Mouse (Mus musculus): ENCODE data around the gene Icam4. TPM values are rescaled to one million over a fixed set of nuclear protein-coding genes. Genes with fewer than 3 reads are reported as not detected.
A peak's percentile ranks its signal among the peaks of the same experiment; 100 is the strongest.
"Not testable (repeated sequence)": the region's sequence is repeated elsewhere in the genome, so short reads cannot be mapped to it uniquely, and the experiment has no call there.

Gene Icam4
- polyA plus RNA-seq, 1 experiment from 2014 or later, result 1.9 TPM

DNA sequence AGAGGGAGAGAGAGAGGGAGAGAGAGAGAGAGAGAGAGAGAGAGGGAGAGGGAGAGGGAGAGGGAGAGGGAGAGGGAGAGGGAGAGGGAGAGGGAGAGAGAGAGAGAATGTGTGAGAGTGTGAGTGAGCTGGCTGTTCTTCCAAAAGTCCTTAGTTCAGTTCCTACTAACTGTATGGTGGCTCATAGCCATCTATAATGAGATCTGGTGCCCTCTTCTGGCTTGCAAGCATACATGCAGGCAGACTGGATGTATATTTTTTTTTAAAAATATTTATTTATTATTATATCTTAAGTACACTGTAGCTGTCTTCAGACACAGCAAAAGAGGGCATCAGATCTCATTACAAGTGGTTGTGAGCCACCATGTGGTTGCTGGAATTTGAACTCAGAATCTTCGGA is 30.8 kb upstream of the Icam4 start:
- not testable (repeated sequence) for H3K27me3 ChIP-seq; H3K4me1 ChIP-seq (replicated peaks); H3K4me2 ChIP-seq; H3K9ac ChIP-seq; H3K9me3 ChIP-seq (replicated peaks); H3K27ac ChIP-seq; H3K36me3 ChIP-seq; H3K4me3 ChIP-seq; ATAC-seq (replicated peaks; ENCODE audit: insufficient number of reproducible peaks, insufficient read depth, low FRiP score, low read depth)
- 60% methylated on average over 1 of the region's 1 CpGs for WGBS

GRCm38 (mm10) chr9:21000811-21001210 is 28.4 kb upstream of the Icam4 start:
- H3K27me3 ChIP-seq, result no peaks in the 10 kb centered on the region
- no peak overlapping the region for H3K27ac ChIP-seq
- no peak overlapping the region for H3K4me3 ChIP-seq
- 0 out of 2 replicates have a peak overlapping the region, but pooled peaks have one; percentile 12 for H3K9ac ChIP-seq
- H3K4me2 ChIP-seq, result no peak overlapping the region
- no peak for ATAC-seq (replicated peaks; ENCODE audit: insufficient number of reproducible peaks, insufficient read depth, low FRiP score, low read depth)
- no peaks in the 10 kb centered on the region for H3K9me3 ChIP-seq (replicated peaks)
- peaks cover 12% of the 10 kb centered on the region; the same call in 1 of the 2 replicates for H3K36me3 ChIP-seq
- peaks cover 9% of the 10 kb centered on the region for H3K4me1 ChIP-seq (replicated peaks)

DNA sequence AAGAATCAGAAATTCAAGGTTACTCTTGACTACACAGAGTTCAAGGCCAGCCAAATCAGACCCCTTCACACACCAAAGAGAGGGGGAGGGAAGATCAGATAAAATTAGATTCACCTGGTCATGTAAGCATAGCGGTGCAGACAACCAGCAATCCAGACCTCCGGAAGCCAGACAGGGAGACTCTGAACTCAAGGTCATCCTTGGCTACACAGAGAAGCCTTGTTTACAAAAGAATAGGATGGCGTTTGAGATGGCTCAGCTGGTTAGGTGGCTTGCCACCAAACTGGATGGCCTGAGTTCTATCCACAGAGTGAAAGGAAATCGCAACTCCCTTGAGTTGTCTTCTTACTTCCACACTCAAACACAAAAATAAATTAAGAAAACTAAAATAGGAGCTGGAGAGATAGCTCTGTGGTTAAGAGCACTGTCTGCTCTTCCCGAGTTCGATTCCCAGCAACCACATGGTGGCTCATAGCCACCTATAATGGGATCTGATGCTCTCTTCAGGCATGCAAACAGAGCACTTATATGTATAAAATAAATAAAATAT is 27.4 kb upstream of the Icam4 start:
- Histone ChIP-seq H3K9me3 (replicated peaks) (no peaks in the 10 kb centered on the region), H3K9ac (no peak overlapping the region), H3K4me3 (no peak overlapping the region), H3K27me3 (no peaks in the 10 kb centered on the region), H3K27ac (no peak overlapping the region), H3K36me3 (peaks cover 20% of the 10 kb centered on the region), H3K4me2 (peak overlapping the region; percentile 88; the same call in 1 of the 2 replicates), H3K4me1 (replicated peaks) (peaks cover 9% of the 10 kb centered on the region)
- WGBS, result 67% methylated on average over 6 of the region's 6 CpGs
- no peak for ATAC-seq (replicated peaks; ENCODE audit: insufficient number of reproducible peaks, insufficient read depth, low FRiP score, low read depth)

- Histone ChIP-seq H3K4me1 (replicated peaks) (peaks cover 9% of the 10 kb centered on the region), H3K36me3 (peaks cover 25% of the 10 kb centered on the region), H3K27me3 (no peaks in the 10 kb centered on the region), H3K9ac (peak overlapping the region; percentile 86), H3K27ac (peak overlapping the region; percentile 90), H3K4me2 (peak overlapping the region; percentile 88), H3K4me3 (peak overlapping the region; percentile 98), H3K9me3 (replicated peaks) (no peaks in the 10 kb centered on the region)
- 10% methylated on average over 7 of the region's 7 CpGs for WGBS
- 0 out of 2 replicates have a peak, but pooled peaks have one; percentile 3 for ATAC-seq (replicated peaks; ENCODE audit: insufficient number of reproducible peaks, insufficient read depth, low FRiP score, low read depth)
These were observed 26.9 kb upstream of the Icam4 start for GRCm38 (mm10) chr9:21002270-21002626.

DNA sequence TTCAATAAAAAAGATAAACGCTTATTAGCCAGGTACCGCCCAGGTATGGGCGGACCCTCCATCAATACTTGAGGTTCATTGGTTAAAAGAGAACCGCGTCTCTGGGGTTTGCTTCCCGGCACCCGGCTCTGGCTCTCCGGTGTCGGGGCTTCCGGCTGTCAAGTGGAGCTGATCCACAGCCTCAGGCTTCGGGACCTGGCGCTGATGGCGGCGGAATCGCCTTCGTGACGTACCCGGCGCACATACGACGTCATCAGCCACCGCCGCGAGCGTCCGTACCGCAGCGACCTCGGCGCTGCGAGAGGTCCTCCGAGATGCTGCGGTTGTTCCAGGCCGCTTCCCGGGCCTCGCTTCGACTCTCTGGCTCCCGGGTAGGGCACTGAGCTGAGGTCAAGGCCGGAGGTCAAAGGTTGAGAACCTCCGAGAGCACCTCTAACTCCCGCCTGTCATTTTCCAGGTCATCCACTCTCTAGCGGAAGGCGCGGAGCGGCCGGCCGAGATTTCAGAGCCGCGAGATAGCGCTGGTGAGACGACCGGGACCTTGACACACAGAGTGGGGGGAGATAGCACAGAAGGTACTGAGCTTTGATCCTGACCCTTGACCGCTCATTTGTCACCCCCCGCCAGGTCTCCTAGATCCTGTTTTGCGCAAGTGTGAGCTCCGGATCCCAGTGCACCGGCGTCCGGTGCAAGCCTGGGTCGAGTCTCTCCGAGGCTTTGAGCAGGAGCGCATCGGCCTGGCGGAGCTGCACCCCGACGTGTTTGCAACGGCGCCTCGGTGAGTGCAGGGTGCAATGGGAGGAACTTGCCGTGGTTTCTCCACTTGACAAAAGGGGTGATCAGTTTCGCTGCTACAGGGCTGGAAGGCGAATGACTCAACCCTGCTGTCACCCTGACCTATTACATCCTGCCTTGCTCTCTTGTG is 26.3 kb upstream of the Icam4 start, which contains the start of gene Mrpl4:
Gene Mrpl4 (plus strand): TSS at position 112 of the 925 bp plus-strand sequence.
- ATAC-seq (replicated peaks; ENCODE audit: insufficient number of reproducible peaks, insufficient read depth, low FRiP score, low read depth), result peak; percentile 80
- Histone ChIP-seq H3K4me1 (replicated peaks) (peaks cover 9% of the 10 kb centered on the region), H3K27ac (peak within 1 kb of the TSS; percentile 90), H3K9me3 (replicated peaks) (no peaks in the 10 kb centered on the region), H3K27me3 (no peaks in the 10 kb centered on the region), H3K36me3 (peaks cover 32% of the 10 kb centered on the region), H3K4me3 (peak within 1 kb of the TSS; percentile 98), H3K9ac (peak within 1 kb of the TSS; percentile 86), H3K4me2 (peak within 1 kb of the TSS; percentile 88)
- under 1% methylated on average over 72 of the region's 72 CpGs for WGBS

GRCm38 (mm10) chr9:21007313-21007952 is 21.7 kb upstream of the Icam4 start:
- H3K27ac ChIP-seq, result no peak overlapping the region
- no peaks in the 10 kb centered on the region for H3K9me3 ChIP-seq (replicated peaks)
- no peak overlapping the region for H3K9ac ChIP-seq
- H3K4me3 ChIP-seq, result no peak overlapping the region
- peaks cover 11% of the 10 kb centered on the region for H3K4me1 ChIP-seq (replicated peaks)
- no peak for ATAC-seq (replicated peaks; ENCODE audit: insufficient number of reproducible peaks, insufficient read depth, low FRiP score, low read depth)
- H3K27me3 ChIP-seq, result no peaks in the 10 kb centered on the region
- H3K4me2 ChIP-seq, result no peak overlapping the region
- WGBS, result 92% methylated on average over 10 of the region's 10 CpGs
- H3K36me3 ChIP-seq, result peaks cover 42% of the 10 kb centered on the region

- no peaks in the 10 kb centered on the region for H3K27me3 ChIP-seq
- no peak overlapping the region for H3K9ac ChIP-seq
- no peak for ATAC-seq (replicated peaks; ENCODE audit: insufficient number of reproducible peaks, insufficient read depth, low FRiP score, low read depth)
- H3K4me2 ChIP-seq, result no peak overlapping the region
- no peak overlapping the region for H3K4me3 ChIP-seq
- 78% methylated on average over 7 of the region's 7 CpGs for WGBS
- peaks cover 42% of the 10 kb centered on the region for H3K36me3 ChIP-seq
- no peaks in the 10 kb centered on the region for H3K9me3 ChIP-seq (replicated peaks)
- no peak overlapping the region for H3K27ac ChIP-seq
- peaks cover 11% of the 10 kb centered on the region for H3K4me1 ChIP-seq (replicated peaks)
These were observed 21.2 kb upstream of the Icam4 start for GRCm38 (mm10) chr9:21008007-21008406.

GRCm38 (mm10) chr9:21010362-21010761 is 18.8 kb upstream of the Icam4 start:
- no peak overlapping the region for H3K27ac ChIP-seq
- no peak overlapping the region for H3K4me3 ChIP-seq
- ATAC-seq (replicated peaks; ENCODE audit: insufficient number of reproducible peaks, insufficient read depth, low FRiP score, low read depth), result no peak
- H3K9ac ChIP-seq, result no peak overlapping the region
- 32% methylated on average over 2 of the region's 2 CpGs for WGBS
- H3K27me3 ChIP-seq, result peaks cover 8% of the 10 kb centered on the region; the same call in 1 of the 2 replicates
- H3K9me3 ChIP-seq (replicated peaks), result no peaks in the 10 kb centered on the region
- H3K4me1 ChIP-seq (replicated peaks), result peaks cover 12% of the 10 kb centered on the region
- no peak overlapping the region for H3K4me2 ChIP-seq
- H3K36me3 ChIP-seq, result peaks cover 33% of the 10 kb centered on the region

- not testable (repeated sequence) for H3K4me2 ChIP-seq; H3K9me3 ChIP-seq (replicated peaks); ATAC-seq (replicated peaks; ENCODE audit: insufficient number of reproducible peaks, insufficient read depth, low FRiP score, low read depth); H3K4me3 ChIP-seq; H3K9ac ChIP-seq
- H3K36me3 ChIP-seq, result peaks cover 28% of the 10 kb centered on the region
- H3K27me3 ChIP-seq, result peaks cover 14% of the 10 kb centered on the region; the same call in 1 of the 2 replicates
- H3K27ac ChIP-seq, result peak overlapping the region; percentile 69; the same call in 1 of the 2 replicates
- peaks cover 19% of the 10 kb centered on the region for H3K4me1 ChIP-seq (replicated peaks)
- WGBS, result 70% methylated on average over 9 of the region's 9 CpGs
These were observed 18.1 kb upstream of the Icam4 start for GRCm38 (mm10) chr9:21010939-21011541.

DNA sequence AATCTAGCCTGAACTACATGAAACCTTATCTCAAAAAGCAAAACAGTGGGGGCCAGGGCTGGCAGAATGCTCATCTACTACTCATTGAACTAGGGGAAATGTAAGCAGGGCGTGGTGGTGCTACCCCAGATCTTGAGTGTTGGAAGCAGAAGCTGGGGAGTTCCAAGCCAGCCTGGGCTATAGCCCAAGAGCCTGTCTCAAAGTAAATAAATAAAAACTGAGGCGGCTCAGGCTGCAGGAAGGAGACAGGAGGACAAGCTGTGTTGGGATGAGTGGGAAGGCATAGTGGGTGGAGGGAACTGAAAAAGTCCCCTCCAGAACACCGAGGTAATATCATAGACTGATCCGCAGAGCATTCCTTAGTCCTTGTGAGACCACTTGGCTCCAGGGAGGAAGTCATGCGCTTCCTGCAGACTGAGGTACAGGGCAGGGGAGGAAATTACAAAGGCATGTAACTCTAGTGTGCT is 17.3 kb upstream of the Icam4 start:
- no peak overlapping the region for H3K4me3 ChIP-seq
- peak; percentile 45; the same call in 1 of the 2 replicates for ATAC-seq (replicated peaks; ENCODE audit: insufficient number of reproducible peaks, insufficient read depth, low FRiP score, low read depth)
- peaks cover 21% of the 10 kb centered on the region for H3K36me3 ChIP-seq

GRCm38 (mm10) chr9:21012368-21012767 is 16.8 kb upstream of the Icam4 start:
- 38% methylated on average over 1 of the region's 1 CpGs for WGBS
- no peak overlapping the region for H3K4me2 ChIP-seq
- no peak for ATAC-seq (replicated peaks; ENCODE audit: insufficient number of reproducible peaks, insufficient read depth, low FRiP score, low read depth)
- peaks cover 16% of the 10 kb centered on the region for H3K36me3 ChIP-seq
- no peak overlapping the region for H3K9ac ChIP-seq
- H3K27me3 ChIP-seq, result peaks cover 25% of the 10 kb centered on the region
- peaks cover 28% of the 10 kb centered on the region for H3K4me1 ChIP-seq (replicated peaks)
- H3K27ac ChIP-seq, result peak overlapping the region; percentile 69
- no peak overlapping the region for H3K4me3 ChIP-seq
- H3K9me3 ChIP-seq (replicated peaks), result no peaks in the 10 kb centered on the region

More for the DNA sequence above, 17.3 kb upstream of the Icam4 start:
- Histone ChIP-seq H3K27ac (peak overlapping the region; percentile 69), H3K9ac (no peak overlapping the region), H3K9me3 (replicated peaks) (no peaks in the 10 kb centered on the region), H3K4me2 (no peak overlapping the region), H3K27me3 (peaks cover 21% of the 10 kb centered on the region), H3K4me1 (replicated peaks) (peaks cover 24% of the 10 kb centered on the region)
- WGBS, result 40% methylated on average over 5 of the region's 5 CpGs
